ENCODE assay signal across 23 mouse cellular contexts in the genomic region with DNA sequence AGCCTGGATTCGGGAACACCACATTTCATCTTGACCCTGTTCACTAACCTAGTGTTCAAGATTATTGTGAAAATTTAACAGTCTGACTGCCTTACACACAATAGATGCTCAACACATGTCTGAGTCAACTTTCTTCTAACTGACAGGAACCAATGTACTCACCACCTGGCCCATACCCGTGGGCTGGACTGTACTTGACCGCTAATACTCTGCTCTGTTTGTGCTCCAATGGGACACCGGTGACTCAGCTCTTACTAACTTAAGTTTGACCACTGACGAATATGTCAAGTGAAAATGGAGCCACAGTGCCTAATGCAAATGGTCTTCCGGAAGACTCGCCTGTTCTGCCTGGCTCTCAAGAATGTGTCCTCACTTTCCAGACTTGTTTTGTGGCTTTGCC. TPM values are rescaled to one million over a fixed set of nuclear protein-coding genes. Genes with fewer than 3 reads are reported as not detected.
A peak's percentile ranks its signal among the peaks of the same experiment; 100 is the strongest.
DNase-seq lines count a peak whose midpoint lies in the region; ATAC-seq and TF ChIP-seq lines count a peak whose summit lies in the region.
"Had no signal": no experiment of that assay in that cellular context is flagged by ENCODE, and none has a peak within 500 bp of the region (broad histone marks: within the 10 kb centered on the region; RNA-seq: fewer than 3 reads in every experiment).

No protein-coding gene starts in this region.

- no peaks in the 10 kb centered on the region for H3K9me3 ChIP-seq in forebrain, embryonic 12.5 days
- no peaks in the 10 kb centered on the region for H3K9me3 ChIP-seq in forebrain, embryonic 15.5 days
- H3K9me3 ChIP-seq in CH12.LX (replicated peaks; ENCODE audit: low read length), result no peaks in the 10 kb centered on the region
- H3K9me3 ChIP-seq: embryonic facial prominence, embryonic 10.5 days; forebrain, embryonic 10.5 days; heart, embryonic 15.5 days; hindbrain, embryonic 10.5 days had no signal

- H3K4me1 ChIP-seq in forebrain, embryonic 12.5 days, result peaks cover 34% of the 10 kb centered on the region
- peaks cover 16% of the 10 kb centered on the region for H3K4me1 ChIP-seq in forebrain, embryonic 15.5 days
- H3K4me1 ChIP-seq in CH12.LX (ENCODE audit: control insufficient read depth in 1 of 2, insufficient read depth in 2 of 2), result peaks cover 9 to 19% of the 10 kb centered on the region in 2 experiments

- no peaks in the 10 kb centered on the region for H3K36me3 ChIP-seq in forebrain, embryonic 12.5 days (replicated peaks)
- no peaks in the 10 kb centered on the region for H3K36me3 ChIP-seq in forebrain, embryonic 15.5 days
- H3K36me3 ChIP-seq in CH12.LX (replicated peaks in 1 of 2; ENCODE audit: control insufficient read depth in 1 of 2, insufficient read depth in 1 of 2, low read length in 1 of 2), result peaks cover 0 to 1% of the 10 kb centered on the region in 2 experiments
- H3K36me3 ChIP-seq: embryonic facial prominence, embryonic 10.5 days; forebrain, embryonic 10.5 days; heart, embryonic 15.5 days; hindbrain, embryonic 10.5 days had no signal

- no peaks in the 10 kb centered on the region for H3K79me2 ChIP-seq in CH12.LX (replicated peaks; ENCODE audit: control insufficient read depth, extremely low read depth, insufficient read depth, poor library complexity, severe bottlenecking)

- no peak overlapping the region for H3K9ac ChIP-seq in forebrain, embryonic 12.5 days
- no peak overlapping the region for H3K9ac ChIP-seq in forebrain, embryonic 15.5 days (replicated peaks)
- H3K9ac ChIP-seq in CH12.LX (ENCODE audit: insufficient read depth, low read depth), result no peak overlapping the region
- H3K9ac ChIP-seq: heart, embryonic 15.5 days had no signal

- TF ChIP-seq CTCF in CH12.LX (conservative IDR thresholded peaks at IDR 0.05 in 1 of 2, IDR thresholded peaks at IDR 0.05 in 1 of 2; ENCODE audit: low read depth in 2 of 2, low read length in 2 of 2), result no peak

- no peak overlapping the region for H3K4me2 ChIP-seq in forebrain, embryonic 12.5 days
- no peak overlapping the region for H3K4me2 ChIP-seq in forebrain, embryonic 15.5 days (replicated peaks)
- no peak overlapping the region for H3K4me2 ChIP-seq in CH12.LX (ENCODE audit: insufficient read depth, low read depth, poor library complexity, severe bottlenecking)
- H3K4me2 ChIP-seq: heart, embryonic 11.5 days; heart, embryonic 15.5 days had no signal

- ATAC-seq in forebrain, embryonic 12.5 days (ENCODE audit: low FRiP score), result no peak
- ATAC-seq in forebrain, embryonic 15.5 days (replicated peaks), result no peak
- ATAC-seq: CD4-positive, CD25-positive, alpha-beta regulatory T cell, adult 4 months; inflammation-experienced regulatory T-cells, adult 6 months; intestine, postnatal 0 days had no signal

- TF ChIP-seq RAD21 in CH12.LX (IDR thresholded peaks at IDR 0.05; ENCODE audit: low read depth, low read length), result no peak

- 92% methylated on average over 7 of the region's 7 CpGs for WGBS in forebrain, embryonic 12.5 days
- 93% methylated on average over 7 of the region's 7 CpGs for WGBS in forebrain, embryonic 15.5 days

- DNase-seq in 3134 (ENCODE audit: extremely low read depth, insufficient read length, low spot score) (peak; percentile 73), CH12.LX (ENCODE audit: extremely low read depth) (no peak)
- DNase-seq in fibroblast of lung, adult 2 months (ENCODE audit: low read depth), result peak; percentile 79
- no peak for DNase-seq in spleen, postnatal 36 days (ENCODE audit: low spot score in 2 of 2)
- DNase-seq in cerebellum, adult 8-10 months, result no peak
- DNase-seq: adrenal gland, adult 8-10 months; adrenal gland, postnatal 36 days; cerebellum, adult 11 months; cerebellum, adult 9-10 months; cerebellum, postnatal 25 days; gastrocnemius, postnatal 10 days; heart, adult 2 months; heart, postnatal 14 days had no signal

- H3K4me3 ChIP-seq in forebrain, embryonic 12.5 days (replicated peaks), result no peak overlapping the region
- no peak overlapping the region for H3K4me3 ChIP-seq in forebrain, embryonic 15.5 days
- no peak overlapping the region for H3K4me3 ChIP-seq in CH12.LX (replicated peaks in 1 of 3; ENCODE audit: low read depth in 2 of 3, low read length in 2 of 3, poor library complexity in 1 of 3)
- H3K4me3 ChIP-seq: embryonic facial prominence, embryonic 10.5 days; forebrain, embryonic 10.5 days; heart, adult 2 months; heart, embryonic 15.5 days; hindbrain, embryonic 10.5 days had no signal

- H3K27ac ChIP-seq in forebrain, embryonic 12.5 days, result 0 out of 2 replicates have a peak overlapping the region, but pooled peaks have one; percentile 65
- no peak overlapping the region for H3K27ac ChIP-seq in forebrain, embryonic 15.5 days (replicated peaks)
- no peak overlapping the region for H3K27ac ChIP-seq in CH12.LX (ENCODE audit: insufficient read depth, low read depth)
- H3K27ac ChIP-seq: heart, adult 2 months; heart, embryonic 15.5 days had no signal

- 0 out of 2 replicates have a peak, but pooled peaks have one; percentile 32 for TF ChIP-seq EP300 in CH12.LX (IDR thresholded peaks at IDR 0.05; ENCODE audit: low read length)

- dilution Hi-C loops in CH12.LX (cut with MboI; ENCODE audit: extremely low pct_ligation_motif_present, extremely low pct_unique_long_range_greater_than_20kb, low sequenced_read_pairs), result no loop called here

- in situ Hi-C loops in CH12.LX (cut with MboI; ENCODE audit: low pct_ligation_motif_present, low pct_unique_long_range_greater_than_20kb, low sequenced_read_pairs), result no loop called here

- no peak for TF ChIP-seq POLR2A in CH12.LX (IDR thresholded peaks at IDR 0.05; ENCODE audit: low read depth, low read length)

- H3K27me3 ChIP-seq in forebrain, embryonic 12.5 days, result no peaks in the 10 kb centered on the region
- H3K27me3 ChIP-seq in forebrain, embryonic 15.5 days, result no peaks in the 10 kb centered on the region
- H3K27me3 ChIP-seq in CH12.LX (replicated peaks), result no peaks in the 10 kb centered on the region
- H3K27me3 ChIP-seq: heart, embryonic 15.5 days had no signal

TF ChIP-seq in CH12.LX, 34 proteins besides CTCF, POLR2A, EP300 and RAD21:
- TF ChIP-seq MXI1 (IDR thresholded peaks at IDR 0.05; ENCODE audit: low read depth, low read length) (peak; percentile 51), TBP (conservative IDR thresholded peaks at IDR 0.05; ENCODE audit: low read depth, low read length) (no peak), JUN (IDR thresholded peaks at IDR 0.05; ENCODE audit: insufficient read depth, low read depth, low read length) (no peak), ZC3H11A (IDR thresholded peaks at IDR 0.05; ENCODE audit: low read depth, low read length) (no peak), ELF1 (IDR thresholded peaks at IDR 0.05; ENCODE audit: low read depth, low read length) (peak; percentile 40; the same call in 1 of the 2 replicates), USF2 (conservative IDR thresholded peaks at IDR 0.05; ENCODE audit: low read depth, low read length) (no peak), POLR2AphosphoS2 (IDR thresholded peaks at IDR 0.05; ENCODE audit: low read depth, low read length) (no peak), ZMIZ1 (IDR thresholded peaks at IDR 0.05; ENCODE audit: low read depth, low read length) (no peak), TCF12 (IDR thresholded peaks at IDR 0.05; ENCODE audit: low read depth, low read length) (0 out of 2 replicates have a peak, but pooled peaks have one; percentile 26), MYC (IDR thresholded peaks at IDR 0.05; ENCODE audit: low read depth, low read length) (peak; percentile 52; the same call in 1 of the 2 replicates), KAT2A (IDR thresholded peaks at IDR 0.05; ENCODE audit: insufficient replicate concordance, low read length) (no peak), HCFC1 (IDR thresholded peaks at IDR 0.05; ENCODE audit: low read depth, low read length) (no peak), MEF2A (IDR thresholded peaks at IDR 0.05; ENCODE audit: borderline replicate concordance, low read depth, low read length) (0 out of 2 replicates have a peak, but pooled peaks have one; percentile 47), BHLHE40 (IDR thresholded peaks at IDR 0.05; ENCODE audit: low read depth, low read length) (peak; percentile 28; the same call in 1 of the 2 replicates), MAFK (IDR thresholded peaks at IDR 0.05; ENCODE audit: insufficient replicate concordance, low read length) (peak; percentile 65; the same call in 1 of the 2 replicates), NELFE (IDR thresholded peaks at IDR 0.05; ENCODE audit: low read depth, low read length) (no peak), USF1 (IDR thresholded peaks at IDR 0.05; ENCODE audit: low read depth, low read length) (no peak), CHD2 (IDR thresholded peaks at IDR 0.05; ENCODE audit: low read length) (no peak), JUND (conservative IDR thresholded peaks at IDR 0.05; ENCODE audit: low read depth, low read length) (peak; percentile 52; the same call in 1 of the 2 replicates), MAX (IDR thresholded peaks at IDR 0.05; ENCODE audit: low read length) (0 out of 2 replicates have a peak, but pooled peaks have one; percentile 31), ZKSCAN1 (IDR thresholded peaks at IDR 0.05; ENCODE audit: borderline replicate concordance, low read depth, low read length) (no peak), SIN3A (IDR thresholded peaks at IDR 0.05; ENCODE audit: low read length) (no peak; the same call in 1 of the 2 replicates), IRF4 (IDR thresholded peaks at IDR 0.05; ENCODE audit: low read depth, low read length) (peak; percentile 28; the same call in 1 of the 2 replicates)
TF ChIP-seq in CH12.LX: peak in this region for 10.

RNA-seq across cellular contexts. Expression of a gene that starts 44.0 kb away (rescaled TPM):
- 7.6 and 7.7 TPM in 2 replicates for polyA plus RNA-seq in forebrain, embryonic 12.5 days (2016; fragmentation: Nextera tagmentation; extraction: Ambion mirVana)
- polyA plus RNA-seq in forebrain, embryonic 15.5 days (2015; fragmentation: Nextera tagmentation; extraction: Ambion mirVana), result 4.9 and 5.3 TPM in 2 replicates
- 0.88 and 0.98 TPM in 2 replicates for total RNA-seq in CH12.LX (2012; rRNA removed)
- total RNA-seq in CH12.LX (2014; rRNA removed), result 0.78 and 0.81 TPM in 2 replicates
- 1.4 and 1.8 TPM in 2 replicates for polyA plus RNA-seq in CH12.LX (2012; ENCODE audit: insufficient read length, low read depth)

Comparison
In these comparisons a context has a peak if more than half of its experiments do, and no peak if none do; other contexts are left out.
1. DNase-seq: peak in 3134 (single experiment) and fibroblast of lung, adult 2 months (single experiment); none in CH12.LX (single experiment), spleen, postnatal 36 days (0 of 2) and cerebellum, adult 8-10 months (single experiment).